In genomic region chr5:148984961-148985360, GRCm38 (mm10) we compare ENCODE assay signal across 18 mouse cellular contexts. TPM values are rescaled to one million over a fixed set of nuclear protein-coding genes. Genes with fewer than 3 reads are reported as not detected.
"Had no signal": no experiment of that assay in that cellular context is flagged by ENCODE, and none has a peak within 500 bp of the region (broad histone marks: within the 10 kb centered on the region; RNA-seq: fewer than 3 reads in every experiment).

No protein-coding gene starts in this region.

- H3K9me3 ChIP-seq: lung, embryonic 15.5 days; midbrain, embryonic 15.5 days had no signal

- H3K36me3 ChIP-seq: liver, embryonic 15.5 days; lung, embryonic 15.5 days; midbrain, embryonic 15.5 days; neural tube, embryonic 12.5 days had no signal

- H3K4me1 ChIP-seq: lung, embryonic 15.5 days; midbrain, embryonic 15.5 days; neural tube, embryonic 12.5 days had no signal

- H3K4me2 ChIP-seq: liver, embryonic 11.5 days; liver, embryonic 15.5 days; lung, embryonic 15.5 days; midbrain, embryonic 11.5 days; midbrain, embryonic 15.5 days; neural tube, embryonic 12.5 days had no signal

- ATAC-seq: midbrain, embryonic 15.5 days had no signal

- H3K27me3 ChIP-seq: liver, embryonic 15.5 days; lung, embryonic 15.5 days; megakaryocyte, embryonic 14.5 days; midbrain, embryonic 15.5 days; neural tube, embryonic 12.5 days had no signal

- DNase-seq: kidney, postnatal 10 days; kidney, postnatal 4 days; lung, postnatal 14 days; thymus, adult 2 months; thymus, postnatal 25 days had no signal

- H3K27ac ChIP-seq: layer of hippocampus, adult 2 months; limb, embryonic 10.5 days; liver, embryonic 15.5 days; lung, embryonic 15.5 days; macrophage; midbrain, embryonic 15.5 days; neural tube, embryonic 12.5 days; stomach, postnatal 0 days had no signal

- H3K4me3 ChIP-seq: layer of hippocampus, adult 2 months; limb, embryonic 10.5 days; liver, embryonic 15.5 days; lung, embryonic 15.5 days; megakaryocyte, embryonic 14.5 days; midbrain, embryonic 15.5 days; neural tube, embryonic 12.5 days had no signal

- H3K9ac ChIP-seq: liver, embryonic 15.5 days; lung, embryonic 15.5 days; midbrain, embryonic 15.5 days; neural tube, embryonic 12.5 days had no signal

RNA-seq across cellular contexts. Expression of gene Gm42791, which starts 10.0 kb away (rescaled TPM):
- total RNA-seq: monocyte, adult 5-6 weeks had no signal
- polyA plus RNA-seq: limb, embryonic 14.5 days; liver, embryonic 11.5 days; liver, embryonic 15.5 days; thymus, adult 2 months had no signal
